Mouse (Mus musculus) cerebellum, postnatal 4 days (tissue): ENCODE data around the gene Lmod3.

Experiments used
- DNase-seq, 2 experiments: peaks; one replicate each; pipeline ENCODE4 v3.0.0; 2022; ENCODE audit warnings: low spot score in 2 of 2, mixed read lengths in 1 of 2

Gene Lmod3

GRCm38 (mm10) chr6:97252711-97253221 is at the start of gene Lmod3:
TSS of gene Lmod3 (minus strand) at chr6:97252759.
- DNase-seq: no peak

- DNase-seq: no peak
Measured at GRCm38 (mm10) chr6:97302303-97302702, 49.7 kb upstream of the Lmod3 start.

GRCm38 (mm10) chr6:97300659-97301058 is 48.1 kb upstream of the Lmod3 start:
- DNase-seq: no peak

GRCm38 (mm10) chr6:97300180-97300579 is 47.6 kb upstream of the Lmod3 start:
- no peak for DNase-seq

GRCm38 (mm10) chr6:97297151-97297550 is 44.6 kb upstream of the Lmod3 start:
- DNase-seq: no peak

- DNase-seq: no peak
Measured at GRCm38 (mm10) chr6:97295866-97296527, 43.4 kb upstream of the Lmod3 start.

- DNase-seq: no peak
Measured at GRCm38 (mm10) chr6:97295416-97295815, 42.9 kb upstream of the Lmod3 start.

- no peak for DNase-seq
Measured at GRCm38 (mm10) chr6:97293667-97294569, 41.4 kb upstream of the Lmod3 start.

GRCm38 (mm10) chr6:97292894-97293293 is 40.3 kb upstream of the Lmod3 start:
- no peak for DNase-seq

- no peak for DNase-seq
Measured at GRCm38 (mm10) chr6:97292096-97292495, 39.5 kb upstream of the Lmod3 start.

GRCm38 (mm10) chr6:97291159-97291908 is 38.8 kb upstream of the Lmod3 start:
- no peak for DNase-seq

GRCm38 (mm10) chr6:97290687-97291086 is 38.1 kb upstream of the Lmod3 start:
- no peak for DNase-seq

- no peak for DNase-seq
Measured at GRCm38 (mm10) chr6:97289838-97290237, 37.3 kb upstream of the Lmod3 start.

GRCm38 (mm10) chr6:97289316-97289820 is 36.8 kb upstream of the Lmod3 start:
- no peak for DNase-seq

- DNase-seq: no peak
Measured at GRCm38 (mm10) chr6:97288047-97288855, 35.7 kb upstream of the Lmod3 start.

- DNase-seq: no peak
Measured at GRCm38 (mm10) chr6:97286332-97286731, 33.8 kb upstream of the Lmod3 start.

- no peak for DNase-seq
Measured at GRCm38 (mm10) chr6:97283676-97284075, 31.1 kb upstream of the Lmod3 start.

- DNase-seq: no peak
Measured at GRCm38 (mm10) chr6:97278878-97279277, 26.3 kb upstream of the Lmod3 start.

- DNase-seq: peak; percentile 53 to 76
Measured at GRCm38 (mm10) chr6:97278014-97278787, 25.6 kb upstream of the Lmod3 start.

- no peak for DNase-seq
Measured at GRCm38 (mm10) chr6:97276890-97277497, 24.4 kb upstream of the Lmod3 start.
